Mouse (Mus musculus) lung, adult 18-20 months (tissue): ENCODE measurements at regions not wholly inside any gene's neighbourhood (a gene's known extent, or its start where the extent isn't known, plus 50 kb on each side); places are given as distances from the start of the nearest gene placed in this dataset.

Experiments
- DNase-seq, 2 experiments: peaks; one replicate each; pipeline ENCODE4 v3.0.0; 2022; ENCODE audit warnings: mixed read lengths in 2 of 2

DNA sequence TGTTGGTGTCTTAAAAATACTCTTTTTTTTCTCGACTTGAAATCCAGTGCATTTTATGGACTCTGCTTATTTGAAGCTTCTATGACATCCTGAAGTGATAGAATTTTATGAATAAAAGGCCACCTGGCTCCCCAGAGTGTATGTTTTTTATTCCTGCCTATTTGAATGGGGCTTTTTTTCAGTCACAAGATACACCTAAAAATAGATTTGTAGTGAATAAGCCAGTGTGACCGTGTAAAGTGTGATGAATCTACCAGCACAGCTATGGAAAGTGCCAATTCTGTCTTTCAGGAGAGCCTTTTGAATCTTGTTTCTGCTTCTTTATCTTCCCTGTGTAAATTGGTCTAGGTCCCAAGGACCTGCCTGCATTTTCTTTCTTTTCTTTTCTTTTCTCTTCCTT is 119.8 kb upstream of the Pex5l start:
- DNase-seq = no peak

- DNase-seq = no peak
Observed at GRCm38 (mm10) chr3:33219271-33220065, 76.4 kb upstream of the Pex5l start.

- no peak for DNase-seq
Observed at GRCm38 (mm10) chr3:33218291-33218690, 75.2 kb upstream of the Pex5l start.

DNA sequence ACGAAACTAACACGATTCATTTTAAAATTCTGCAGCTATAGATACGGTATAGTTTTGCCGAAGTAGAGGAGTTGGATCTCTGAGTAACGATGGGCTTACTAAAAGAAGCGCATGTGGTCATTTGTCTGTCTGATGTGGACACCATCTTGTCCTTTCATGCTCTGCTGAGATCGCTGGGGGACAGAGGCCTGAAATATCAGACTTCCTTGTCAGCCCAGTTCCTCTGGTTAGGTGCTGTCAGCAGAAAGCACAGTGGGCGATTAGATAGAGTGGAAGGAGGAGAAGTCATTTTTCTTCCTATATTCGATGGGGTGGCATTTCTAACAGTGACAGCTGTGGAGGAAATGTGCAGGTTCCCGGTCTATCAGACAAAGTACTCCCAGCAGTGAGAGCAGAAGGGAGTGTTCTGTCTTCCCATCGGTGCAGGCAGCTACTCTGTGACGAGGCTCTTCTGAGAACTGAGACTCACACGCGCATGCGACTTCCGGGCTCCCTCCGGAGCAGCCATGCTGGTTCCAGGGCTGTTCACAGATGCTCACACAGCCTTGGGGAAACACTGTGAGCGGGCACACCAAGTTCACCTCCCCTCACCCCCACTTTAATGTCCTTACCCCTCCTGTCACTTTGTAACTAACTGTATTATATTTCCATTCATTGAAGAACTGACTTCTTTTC is 74.5 kb upstream of the Pex5l start:
- no peak for DNase-seq

GRCm38 (mm10) chr3:33211224-33211817 is 68.3 kb upstream of the Pex5l start:
- no peak for DNase-seq
